Mouse (Mus musculus) heart, embryonic 12.5 days (tissue): ENCODE measurements around the gene Arpc5l. TPM values are rescaled to one million over a fixed set of nuclear protein-coding genes. Genes with fewer than 3 reads are reported as not detected.
A peak's percentile ranks its signal among the peaks of the same experiment; 100 is the strongest.
"Not testable (repeated sequence)": the region's sequence is repeated elsewhere in the genome, so short reads cannot be mapped to it uniquely, and the experiment has no call there.

Experiments used
- ATAC-seq: fragments of 200-750 bp; cut with Nextera tagmentation; 2 replicates; pipeline ENCODE4 v1.8.0; 2017; ENCODE audit warnings: moderate TSS enrichment, moderate library complexity; ENCODE audit not compliant: insufficient number of reproducible peaks, low FRiP score
- H3K27ac ChIP-seq: fragments of 300-500 bp; sonication (generic); 2 replicates; pipeline ENCODE4 v1.5.1; 2016; ENCODE audit warnings: mild to moderate bottlenecking, moderate library complexity; ENCODE audit not compliant: poor library complexity, severe bottlenecking
- H3K27me3 ChIP-seq: fragments of 300-500 bp; sonication (generic); replicated peaks from 2 replicates; pipeline ENCODE4 v1.6.1; 2016; ENCODE audit warnings: mild to moderate bottlenecking, moderate library complexity
- H3K36me3 ChIP-seq: fragments of 300-500 bp; sonication (generic); 2 replicates; pipeline ENCODE4 v1.6.1; 2016; ENCODE audit warnings: mild to moderate bottlenecking, moderate library complexity
- H3K4me1 ChIP-seq: fragments of 300-500 bp; sonication (generic); replicated peaks from 2 replicates; pipeline ENCODE4 v1.6.1; 2016; ENCODE audit warnings: mild to moderate bottlenecking
- H3K4me2 ChIP-seq: fragments of 300-500 bp; sonication (generic); 2 replicates; pipeline ENCODE4 v1.6.1; 2016; ENCODE audit warnings: mild to moderate bottlenecking, moderate library complexity
- H3K4me3 ChIP-seq: fragments of 300-500 bp; sonication (generic); 2 replicates; pipeline ENCODE4 v1.5.1; 2016; ENCODE audit warnings: mild to moderate bottlenecking
- H3K9ac ChIP-seq: fragments of 300-500 bp; sonication (generic); 2 replicates; pipeline ENCODE4 v1.6.1; 2016; ENCODE audit warnings: mild to moderate bottlenecking, moderate library complexity
- H3K9me3 ChIP-seq: fragments of 300-500 bp; sonication (generic); replicated peaks from 2 replicates; pipeline ENCODE4 v1.6.1; 2016; ENCODE audit warnings: mild to moderate bottlenecking, moderate library complexity
- WGBS: fragments of 180-500 bp; shearing (Covaris S2); methylation state at CpG from one replicate; pipeline ENCODE4 v1.1.7; 2016; 5-methylcytosine and 5-hydroxymethylcytosine counted together
- polyA plus RNA-seq: library from polyadenylated mRNA; unstranded; fragments of >200 nt; fragmentation: Nextera tagmentation; extraction: Ambion mirVana; gene quantifications from 2 replicates; pipeline ENCODE4 v1.2.1, GENCODE M21; 2016

The Arpc5l gene
- polyA plus RNA-seq, 1 experiment from 2014 or later = 82.3 TPM

DNA sequence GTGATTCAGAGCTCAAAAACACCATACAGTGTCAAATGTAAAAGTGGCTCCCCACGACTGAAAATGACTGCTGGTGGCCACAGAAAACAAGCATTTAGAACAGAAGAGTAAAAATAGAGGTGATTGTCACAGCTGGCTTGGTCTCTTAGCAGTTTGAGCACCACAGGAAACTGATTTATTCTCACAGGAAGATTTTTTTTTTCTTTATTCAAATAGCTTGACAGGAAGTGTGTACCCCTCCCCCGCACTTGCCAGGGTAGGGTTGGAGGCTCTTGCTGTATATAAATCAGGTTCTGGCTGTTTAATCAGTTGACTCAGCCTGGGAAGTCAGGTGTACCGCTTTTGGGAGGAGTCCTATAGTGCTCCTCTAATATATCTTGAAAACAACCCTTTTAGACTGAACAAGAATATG lies 3.8 kb downstream of the Arpc5l start:
- Histone ChIP-seq H3K9me3 (no peaks in the 10 kb centered on the region), H3K4me1 (peaks cover 46% of the 10 kb centered on the region), H3K27me3 (no peaks in the 10 kb centered on the region), H3K4me3 (peak overlapping the region; percentile 94), H3K9ac (peak overlapping the region; percentile 94), H3K27ac (peak overlapping the region; percentile 86; the same call in 1 of the 2 replicates), H3K4me2 (peak overlapping the region; percentile 98), H3K36me3 (peaks cover 21% of the 10 kb centered on the region)
- no peak for ATAC-seq
- WGBS = 25% methylated on average over 3 of the region's 3 CpGs

GRCm38 (mm10) chr2:39010144-39010543 lies 5.0 kb downstream of the Arpc5l start:
- not testable (repeated sequence) for H3K27ac ChIP-seq, ATAC-seq, H3K4me2 ChIP-seq, H3K9ac ChIP-seq, H3K27me3 ChIP-seq, H3K4me3 ChIP-seq, H3K9me3 ChIP-seq
- Histone ChIP-seq H3K36me3 (peaks cover 33% of the 10 kb centered on the region), H3K4me1 (peaks cover 42% of the 10 kb centered on the region)
- WGBS = 91% methylated on average over 5 of the region's 5 CpGs

GRCm38 (mm10) chr2:39011264-39011663 lies 6.1 kb downstream of the Arpc5l start:
- Histone ChIP-seq H3K9me3 (no peaks in the 10 kb centered on the region), H3K27ac (no peak overlapping the region), H3K4me1 (peaks cover 35% of the 10 kb centered on the region), H3K27me3 (no peaks in the 10 kb centered on the region), H3K9ac (no peak overlapping the region), H3K4me3 (no peak overlapping the region), H3K4me2 (no peak overlapping the region), H3K36me3 (peaks cover 43% of the 10 kb centered on the region)
- no peak for ATAC-seq

DNA sequence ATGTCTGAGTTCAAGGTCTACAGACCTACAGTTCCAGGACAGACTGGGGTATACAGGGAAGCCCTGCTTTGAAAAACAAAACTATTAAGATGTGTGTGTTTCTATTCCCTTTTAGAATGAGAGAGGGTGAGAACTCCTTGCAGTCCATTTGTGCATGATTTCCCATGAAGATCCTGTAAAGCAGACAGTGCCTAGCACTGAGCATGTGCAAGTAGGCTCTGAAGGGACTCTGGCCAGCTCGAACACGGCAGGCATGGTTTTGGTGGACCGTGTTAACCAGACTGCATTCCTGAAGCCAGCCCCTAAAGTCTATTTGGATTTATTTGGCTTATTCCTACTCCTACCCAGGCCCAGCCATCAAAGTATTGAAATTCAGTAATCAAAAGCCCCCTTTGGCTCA lies 6.8 kb downstream of the Arpc5l start:
- no peak overlapping the region for H3K9ac ChIP-seq
- no peaks in the 10 kb centered on the region for H3K27me3 ChIP-seq
- H3K4me1 ChIP-seq = peaks cover 33% of the 10 kb centered on the region
- ATAC-seq = no peak
- no peak overlapping the region for H3K4me2 ChIP-seq
- peaks cover 49% of the 10 kb centered on the region for H3K36me3 ChIP-seq
- H3K27ac ChIP-seq = no peak overlapping the region
- WGBS = 85% methylated on average over 3 of the region's 3 CpGs
- H3K9me3 ChIP-seq = no peaks in the 10 kb centered on the region
- no peak overlapping the region for H3K4me3 ChIP-seq

GRCm38 (mm10) chr2:39012768-39013279 lies 7.7 kb downstream of the Arpc5l start:
- Histone ChIP-seq H3K27me3 (no peaks in the 10 kb centered on the region), H3K9me3 (no peaks in the 10 kb centered on the region), H3K36me3 (peaks cover 57% of the 10 kb centered on the region), H3K4me3 (no peak overlapping the region), H3K4me2 (no peak overlapping the region), H3K27ac (no peak overlapping the region), H3K9ac (no peak overlapping the region), H3K4me1 (peaks cover 29% of the 10 kb centered on the region)
- 80% methylated on average over 7 of the region's 7 CpGs for WGBS
- no peak for ATAC-seq

DNA sequence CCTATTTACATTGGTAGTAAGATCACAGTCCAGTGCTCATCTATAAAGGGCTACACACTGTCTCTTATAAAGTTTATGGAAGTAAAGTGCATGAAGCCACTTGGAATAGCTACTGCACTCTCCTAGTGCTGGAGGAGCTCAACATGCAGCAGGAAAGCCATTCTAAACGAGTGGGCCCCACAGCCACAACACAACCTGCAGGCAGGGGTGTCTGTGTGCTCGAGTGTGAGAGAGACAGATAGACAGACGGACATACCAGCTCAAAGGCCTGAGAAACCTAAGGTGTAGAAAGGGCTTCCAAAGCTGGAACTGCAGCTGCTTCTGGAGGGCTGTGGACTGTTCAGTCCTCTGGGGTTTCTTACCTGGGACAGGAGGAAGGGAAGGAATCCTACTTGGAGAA lies 11.4 kb downstream of the Arpc5l start:
- WGBS = 81% methylated on average over 3 of the region's 3 CpGs
- H3K27ac ChIP-seq = no peak overlapping the region
- no peaks in the 10 kb centered on the region for H3K9me3 ChIP-seq
- H3K4me2 ChIP-seq = no peak overlapping the region
- H3K4me3 ChIP-seq = no peak overlapping the region
- no peak overlapping the region for H3K9ac ChIP-seq
- no peak for ATAC-seq
- peaks cover 8% of the 10 kb centered on the region for H3K4me1 ChIP-seq
- peaks cover 87% of the 10 kb centered on the region for H3K36me3 ChIP-seq
- no peaks in the 10 kb centered on the region for H3K27me3 ChIP-seq

DNA sequence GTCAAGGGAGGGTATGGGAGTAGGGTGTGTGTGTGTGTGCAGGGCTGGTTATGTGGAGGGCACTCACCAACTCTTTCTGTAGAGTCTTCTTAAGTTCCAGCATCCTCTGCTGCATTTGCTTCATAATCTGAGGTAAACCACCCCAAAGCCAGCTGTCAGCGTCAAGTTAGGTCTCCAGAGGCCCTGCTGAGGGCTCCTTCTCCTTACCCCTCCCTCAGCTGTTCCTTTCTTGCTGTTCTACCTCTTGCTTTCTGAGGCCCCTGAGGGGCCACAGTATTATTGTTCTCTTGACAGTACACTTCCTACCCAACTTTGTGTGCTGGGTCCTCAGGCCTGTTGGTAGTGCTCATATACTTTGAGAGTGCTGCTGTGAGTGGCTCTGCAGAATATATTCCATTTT lies 14.9 kb downstream of the Arpc5l start:
- no peak overlapping the region for H3K9ac ChIP-seq
- no peaks in the 10 kb centered on the region for H3K27me3 ChIP-seq
- H3K4me1 ChIP-seq = no peaks in the 10 kb centered on the region
- ATAC-seq = 0 out of 2 replicates have a peak, but pooled peaks have one; percentile 36
- peaks cover 91% of the 10 kb centered on the region for H3K36me3 ChIP-seq
- H3K4me3 ChIP-seq = no peak overlapping the region
- H3K4me2 ChIP-seq = no peak overlapping the region
- no peak overlapping the region for H3K27ac ChIP-seq
- WGBS = 76% methylated on average over 1 of the region's 1 CpGs
- no peaks in the 10 kb centered on the region for H3K9me3 ChIP-seq

GRCm38 (mm10) chr2:39031611-39032010 lies 26.5 kb downstream of the Arpc5l start:
- no peak for ATAC-seq
- 89% methylated on average over 1 of the region's 1 CpGs for WGBS
- H3K27ac ChIP-seq = no peak overlapping the region

GRCm38 (mm10) chr2:39040215-39040614 lies 35.1 kb downstream of the Arpc5l start:
- Histone ChIP-seq H3K9ac (no peak overlapping the region), H3K4me3 (no peak overlapping the region), H3K27me3 (no peaks in the 10 kb centered on the region), H3K4me1 (no peaks in the 10 kb centered on the region), H3K27ac (no peak overlapping the region), H3K4me2 (no peak overlapping the region), H3K9me3 (no peaks in the 10 kb centered on the region), H3K36me3 (peaks cover 65% of the 10 kb centered on the region)
- WGBS = 100% methylated on average over 1 of the region's 1 CpGs
- no peak for ATAC-seq

More at GRCm38 (mm10) chr2:39031611-39032010, 26.5 kb downstream of the Arpc5l start:
- no peaks in the 10 kb centered on the region for H3K4me1 ChIP-seq
- no peaks in the 10 kb centered on the region for H3K9me3 ChIP-seq
- no peak overlapping the region for H3K9ac ChIP-seq
- H3K4me2 ChIP-seq = no peak overlapping the region
- no peak overlapping the region for H3K4me3 ChIP-seq
- H3K27me3 ChIP-seq = no peaks in the 10 kb centered on the region
- H3K36me3 ChIP-seq = peaks cover 80% of the 10 kb centered on the region

DNA sequence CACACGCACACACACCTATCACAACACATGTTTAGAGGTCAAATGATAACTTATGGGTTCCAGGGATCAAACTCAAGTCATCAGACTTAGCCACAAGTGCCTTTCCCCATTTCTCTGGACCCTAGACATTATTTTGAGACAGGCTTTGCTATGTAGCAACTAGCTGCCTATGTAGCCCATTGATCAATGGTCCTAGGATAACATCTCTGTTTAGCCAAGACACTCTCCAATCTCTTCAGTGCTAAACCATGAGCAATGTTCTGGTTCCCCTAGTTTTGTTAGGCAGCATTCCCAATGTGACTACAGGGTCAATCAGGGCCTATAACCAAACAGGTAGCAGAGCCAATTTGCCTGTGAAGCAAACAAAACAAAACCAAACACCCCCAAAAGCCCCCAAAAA lies 43.4 kb downstream of the Arpc5l start:
- ATAC-seq = no peak
- Histone ChIP-seq H3K27me3 (no peaks in the 10 kb centered on the region), H3K4me1 (no peaks in the 10 kb centered on the region), H3K27ac (no peak overlapping the region), H3K4me2 (no peak overlapping the region), H3K36me3 (peaks cover 64% of the 10 kb centered on the region), H3K4me3 (no peak overlapping the region), H3K9me3 (no peaks in the 10 kb centered on the region), H3K9ac (no peak overlapping the region)
- WGBS = 93% methylated on average over 1 of the region's 1 CpGs

GRCm38 (mm10) chr2:39064687-39065399 lies 59.7 kb downstream of the Arpc5l start:
- Histone ChIP-seq H3K4me3 (peak overlapping the region; percentile 99), H3K4me1 (peaks cover 8% of the 10 kb centered on the region), H3K27ac (peak overlapping the region; percentile 95), H3K4me2 (peak overlapping the region; percentile 96), H3K9me3 (no peaks in the 10 kb centered on the region), H3K27me3 (no peaks in the 10 kb centered on the region), H3K9ac (peak overlapping the region; percentile 97), H3K36me3 (peaks cover 21% of the 10 kb centered on the region)
- peak; percentile 80 for ATAC-seq
- 4% methylated on average over 25 of the region's 25 CpGs for WGBS
